Mouse (Mus musculus) thymus, adult 2 months (tissue): ENCODE results near the gene Rad9a.

Experiments used
- CTCF ChIP-seq: fragments of 200-500 bp; IDR thresholded peaks from 2 replicates; pipeline ENCODE4 v1.5.1; 2012; ENCODE audit warnings: mild to moderate bottlenecking, control low read depth, low read length, moderate library complexity, borderline replicate concordance; ENCODE audit not compliant: control insufficient read depth, poor library complexity, insufficient read depth; ENCODE audit errors: extremely low read depth
- POLR2A ChIP-seq: fragments of 200-500 bp; IDR thresholded peaks from 2 replicates; pipeline ENCODE4 v1.6.1; 2012; ENCODE audit warnings: mild to moderate bottlenecking, low read length, control low read depth, moderate library complexity; ENCODE audit not compliant: control insufficient read depth, poor library complexity, insufficient read depth; ENCODE audit errors: extremely low read depth

GRCm38 (mm10) chr19:4189051-4189620, 12.3 kb downstream of the Rad9a start:
- TF ChIP-seq CTCF, result no peak
- 0 out of 2 replicates have a peak, but pooled peaks have one; percentile 19 for TF ChIP-seq POLR2A
